Mouse (Mus musculus): ENCODE measurements around the gene Rsph4a. TPM values are rescaled to one million over a fixed set of nuclear protein-coding genes. Genes with fewer than 3 reads are reported as not detected.
"Not testable (repeated sequence)": the region's sequence is repeated elsewhere in the genome, so short reads cannot be mapped to it uniquely, and the experiment has no call there.

Gene Rsph4a
- total RNA-seq (2022), result 1 to 10 TPM; 4.4 to 6.5 (median 5.9) TPM

DNA sequence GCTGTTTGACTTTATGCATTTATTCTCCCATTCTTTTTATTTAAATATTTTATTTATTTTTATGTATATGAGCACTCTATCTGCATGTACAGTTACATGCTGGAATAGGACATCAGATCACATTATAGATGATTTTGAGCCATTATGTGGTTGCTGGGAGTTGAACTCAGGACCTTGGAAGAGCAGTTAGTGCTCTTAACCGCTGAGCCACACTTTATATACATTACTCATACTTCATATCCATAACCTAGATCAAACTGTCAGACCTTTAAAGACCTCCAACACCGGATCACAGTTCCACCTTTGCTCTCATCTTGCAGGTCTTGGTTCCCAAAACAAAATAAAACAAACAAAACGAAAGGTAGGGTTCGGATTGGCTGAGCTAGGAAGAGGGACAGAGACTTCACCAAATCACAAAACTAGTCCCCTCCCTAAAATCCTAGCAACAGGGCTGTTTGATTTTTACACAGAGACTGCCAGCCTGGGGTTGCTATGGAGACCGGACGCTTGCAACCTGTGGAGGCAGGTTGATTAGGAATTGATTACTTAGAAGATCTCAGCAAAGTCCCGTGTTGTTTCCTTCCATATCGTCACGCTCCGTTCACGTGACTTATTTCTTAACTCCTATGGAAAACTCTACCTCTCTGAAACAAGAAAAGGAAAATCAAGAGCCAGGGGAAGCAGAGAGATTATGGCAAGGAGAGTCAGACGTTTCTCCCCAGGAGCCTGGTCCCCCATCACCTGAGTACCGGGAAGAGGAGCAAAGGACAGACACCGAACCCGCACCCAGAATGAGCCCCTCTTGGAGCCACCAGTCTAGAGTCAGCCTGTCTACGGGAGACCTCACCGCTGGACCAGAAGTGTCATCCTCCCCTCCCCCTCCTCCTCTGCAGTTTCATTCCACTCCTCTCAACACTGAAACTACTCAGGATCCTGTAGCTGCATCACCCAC lies at the start of gene Rsph4a:
TSS of gene Rsph4a (plus strand) at position 582 of the 952 bp plus-strand sequence.
- peak; percentile 62 to 70 for DNase-seq (ENCODE audit: low spot score in 2 of 2)

DNA sequence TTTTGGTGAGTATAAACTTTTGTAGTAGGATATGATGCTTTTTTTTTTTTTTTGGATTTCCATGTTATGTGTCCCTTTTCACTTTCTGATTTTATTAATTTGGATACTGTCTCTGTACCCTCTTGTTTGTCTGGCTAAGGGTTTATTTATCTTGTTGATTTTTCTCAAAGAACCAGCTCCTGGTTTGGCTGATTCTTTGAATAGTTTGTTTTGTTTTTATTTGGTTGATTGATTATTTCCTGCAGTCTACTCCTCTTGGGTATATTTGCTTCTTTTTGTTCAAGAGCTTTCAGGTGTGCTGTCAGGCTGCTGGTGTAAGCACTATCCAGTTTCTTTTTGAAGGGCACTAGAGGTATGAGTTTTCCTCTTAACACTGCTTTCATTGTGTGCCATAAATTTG lies 47.5 kb upstream of the Rsph4a start, which contains the start of gene Sult3a1:
TSS of gene Sult3a1 (plus strand) at position 301 of the 400 bp plus-strand sequence.
- DNase-seq (ENCODE audit: low spot score in 2 of 2), result no peak

DNA sequence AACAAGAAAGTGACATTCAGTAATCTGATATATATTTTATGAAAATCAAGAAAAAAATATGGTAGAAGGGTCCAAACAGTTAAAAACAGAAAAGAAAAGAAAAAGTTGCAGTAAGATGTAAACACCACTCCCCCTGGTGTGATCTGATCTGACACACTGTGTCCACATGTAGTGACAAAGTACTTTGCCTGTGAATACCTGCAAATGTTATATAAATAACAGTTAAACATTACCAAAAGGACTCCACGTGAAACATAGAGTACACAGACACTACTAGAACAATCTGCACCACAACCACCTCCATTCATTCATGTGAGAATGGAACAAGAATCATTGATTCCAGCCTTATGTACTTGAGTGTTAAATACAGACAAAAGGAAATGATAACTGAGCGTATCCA lies 38.9 kb upstream of the Rsph4a start:
- no peak for DNase-seq (ENCODE audit: low spot score in 2 of 2)

GRCm38 (mm10) chr10:33870441-33870840 lies 34.5 kb upstream of the Rsph4a start:
- no peak for DNase-seq (ENCODE audit: low spot score in 2 of 2)

GRCm38 (mm10) chr10:33872672-33873398 lies 32.1 kb upstream of the Rsph4a start:
- DNase-seq (ENCODE audit: low spot score in 2 of 2), result no peak

DNA sequence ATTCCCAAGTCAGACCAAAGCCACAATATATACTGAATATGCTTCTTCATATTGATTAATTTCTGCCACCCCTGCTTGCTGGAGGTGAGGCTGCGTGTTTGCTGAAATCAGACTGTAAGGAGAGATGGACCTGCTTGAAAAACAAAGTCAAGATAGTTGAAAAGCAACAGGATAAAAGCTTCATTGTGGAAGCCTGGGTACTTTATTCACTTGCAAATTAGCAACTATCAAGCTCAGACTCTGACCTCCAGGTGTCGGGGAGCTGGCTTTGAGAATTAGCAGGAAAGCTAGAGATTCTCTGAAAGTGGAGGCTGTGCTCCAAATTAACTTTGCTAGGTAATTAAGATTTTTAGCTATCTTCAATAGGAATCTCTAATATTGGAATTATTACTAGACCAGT lies 22.5 kb upstream of the Rsph4a start:
- not testable (repeated sequence) for DNase-seq (ENCODE audit: low spot score in 2 of 2)

DNA sequence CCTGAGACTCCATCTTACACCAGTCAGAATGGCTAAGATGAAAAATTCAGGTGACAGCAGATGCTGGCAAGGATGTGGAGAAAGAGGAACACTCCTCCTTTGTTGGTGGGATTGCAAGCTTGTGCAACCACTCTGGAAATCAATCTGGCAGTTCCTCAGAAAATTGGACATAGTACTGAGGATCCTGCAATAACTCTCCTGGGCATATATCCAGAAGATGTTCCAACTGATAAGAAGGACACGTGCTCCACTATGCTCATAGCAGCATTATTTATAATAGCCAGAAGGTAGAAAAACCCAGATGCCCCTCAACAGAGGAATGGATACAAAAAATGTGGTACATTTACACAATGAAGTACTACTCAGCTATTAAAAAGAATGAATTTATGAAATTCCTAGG lies 3.4 kb upstream of the Rsph4a start:
- not testable (repeated sequence) for DNase-seq (ENCODE audit: low spot score in 2 of 2)

DNA sequence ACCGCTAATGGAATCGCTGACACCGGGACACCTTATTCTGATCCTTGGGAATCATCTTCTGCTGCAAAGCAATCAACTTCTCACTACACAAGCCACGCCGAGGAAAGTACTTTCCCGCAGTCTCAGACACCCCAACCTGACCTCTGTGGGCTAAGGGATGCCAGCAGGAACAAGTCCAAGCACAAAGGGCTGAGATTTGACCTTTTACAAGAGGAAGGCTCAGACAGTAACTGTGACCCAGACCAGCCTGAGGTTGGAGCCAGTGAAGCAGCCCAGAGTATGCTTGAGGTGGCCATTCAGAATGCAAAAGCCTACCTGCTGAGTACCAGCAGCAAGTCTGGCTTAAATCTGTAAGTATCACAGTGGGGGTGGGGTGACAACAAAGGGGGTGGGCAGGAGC lies 578 bp downstream of the Rsph4a start:
- no peak for DNase-seq (ENCODE audit: low spot score in 2 of 2)

GRCm38 (mm10) chr10:33940702-33941101 lies 35.8 kb downstream of the Rsph4a start:
- no peak for DNase-seq (ENCODE audit: low spot score in 2 of 2)

DNA sequence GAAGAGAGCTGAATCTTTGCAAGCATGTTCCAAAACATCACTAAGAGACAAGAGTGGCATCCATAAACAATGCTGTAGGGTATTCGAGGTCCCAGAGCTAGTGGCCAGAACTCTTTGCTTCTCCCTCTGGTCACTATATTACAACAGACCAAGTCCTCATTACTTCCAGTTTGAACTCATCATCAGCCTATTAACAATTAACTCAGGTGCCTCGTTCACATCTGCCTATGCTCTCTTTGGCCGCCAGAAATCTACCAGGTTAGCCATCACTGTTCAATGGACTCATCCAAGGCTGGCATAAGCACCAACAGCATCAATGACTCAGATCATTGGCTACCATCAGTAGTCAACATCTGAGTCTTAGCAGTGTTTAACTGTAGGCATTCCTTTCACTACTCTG lies 40.5 kb downstream of the Rsph4a start:
- no peak for DNase-seq (ENCODE audit: low spot score in 2 of 2)

DNA sequence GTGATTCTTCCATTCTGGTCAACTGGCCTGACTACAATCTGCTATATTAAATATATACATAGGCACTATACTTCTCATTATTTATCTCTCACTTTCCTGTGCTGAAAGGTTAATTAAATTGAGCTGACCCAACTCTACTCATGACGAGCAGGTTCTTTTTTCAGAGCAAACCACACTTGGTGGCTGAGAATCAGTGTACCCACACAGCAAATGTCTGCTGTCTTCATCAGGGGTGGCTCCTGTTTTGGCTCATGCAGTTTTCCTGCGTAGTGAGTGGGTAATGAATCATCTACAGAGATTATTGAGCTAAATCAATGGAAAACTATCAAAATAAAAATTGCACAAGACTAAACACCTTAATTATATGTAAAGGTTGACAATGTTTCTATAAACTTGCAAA lies 41.4 kb downstream of the Rsph4a start:
- DNase-seq (ENCODE audit: low spot score in 2 of 2), result peak; percentile 8

- DNase-seq (ENCODE audit: low spot score in 2 of 2), result peak; percentile 74 to 83
Measured at GRCm38 (mm10) chr10:33950803-33951583, 46.1 kb downstream of the Rsph4a start, which contains the start of gene Zup1. Gene Zup1, minus strand, starts transcription at chr10:33951269.

GRCm38 (mm10) chr10:33952509-33952908 lies 47.6 kb downstream of the Rsph4a start:
- no peak for DNase-seq (ENCODE audit: low spot score in 2 of 2)

Other genes with a start within 250 kb of the Rsph4a start
- 1 to 10 TPM in 2 of 4 experiments, under 1 TPM in 2; 0.36 to 1.3 (median 0.99) TPM for gene Sult3a2, start 118.4 kb upstream of the Rsph4a start, total RNA-seq (2022)
- gene Sult3a1, start 47.4 kb upstream of the Rsph4a start, total RNA-seq (2022), result not detected
- gene Zup1, start 46.2 kb downstream of the Rsph4a start, total RNA-seq (2022), result 10 to 100 TPM; 15.7 to 23.6 (median 17.9) TPM
- 100 to 1,000 TPM in 2 of 4 experiments, 10 to 100 TPM in 2; 91.2 to 114 (median 99.7) TPM for gene Rwdd1, start 114.5 kb downstream of the Rsph4a start, total RNA-seq (2022)
- not detected for gene Trappc3l, start 132.5 kb downstream of the Rsph4a start, total RNA-seq (2022)
- under 1 TPM in 1 of 4 experiments, not detected in 3; 0.17 TPM for gene Calhm4, start 139.2 kb downstream of the Rsph4a start, total RNA-seq (2022)
- gene Calhm5, start 191.4 kb downstream of the Rsph4a start, total RNA-seq (2022), result 1 to 10 TPM; 3.1 to 5.3 (median 3.9) TPM
- gene Calhm6, start 222.9 kb downstream of the Rsph4a start, total RNA-seq (2022), result 1 to 10 TPM in 2 of 4 experiments, under 1 TPM in 1, not detected in 1; 0.43 to 1.1 (median 1.0) TPM